Mouse (Mus musculus) heart, postnatal 0 days (tissue): Measurements from ENCODE around the gene Emg1.
A peak's percentile ranks its signal among the peaks of the same experiment; 100 is the strongest.

ENCODE experiments used
- CTCF ChIP-seq: IDR thresholded peaks from 2 replicates; pipeline ENCODE4 v1.5.1; 2016; ENCODE audit warnings: antibody characterized with exemption, control low read depth, low read depth
- EP300 ChIP-seq: IDR thresholded peaks from 2 replicates; pipeline ENCODE4 v1.6.1; 2016; ENCODE audit warnings: antibody characterized with exemption, low read depth

GRCm38 (mm10) chr6:124740211-124740887 is 28.4 kb upstream of the Emg1 start:
- TF ChIP-seq CTCF (peak; percentile 56), EP300 (no peak)
